Mouse (Mus musculus) spleen, adult 2 months (tissue): Measurements from ENCODE around the gene Myod1. TPM values are rescaled to one million over a fixed set of nuclear protein-coding genes. Genes with fewer than 3 reads are reported as not detected.

Experiments
- DNase-seq, 2 experiments: peaks; one replicate each; pipeline versions ENCODE4 v3.0.0 to v3.0.0-alpha.2; 2012 to 2021; ENCODE audit warnings: low spot score in 2 of 2, low read depth in 1 of 2
- H3K27ac ChIP-seq: fragments of 200-500 bp; 2 replicates; pipeline ENCODE4 v1.5.1; 2012; ENCODE audit warnings: low read length, inconsistent platforms; ENCODE audit not compliant: insufficient read depth
- H3K27me3 ChIP-seq: fragments of 200-500 bp; 2 replicates; pipeline ENCODE4 v1.6.1; 2012; ENCODE audit warnings: mild to moderate bottlenecking, moderate library complexity, low read length, inconsistent platforms; ENCODE audit not compliant: control insufficient read depth, insufficient read depth
- H3K36me3 ChIP-seq: fragments of 200-500 bp; 2 replicates; pipeline ENCODE4 v1.6.1; 2012; ENCODE audit warnings: mild to moderate bottlenecking, low read length, inconsistent platforms; ENCODE audit not compliant: control insufficient read depth, insufficient read depth
- H3K4me1 ChIP-seq: fragments of 200-500 bp; 2 replicates; pipeline ENCODE4 v1.6.1; 2011; ENCODE audit warnings: inconsistent platforms; ENCODE audit not compliant: control insufficient read depth, insufficient read depth, insufficient read length
- H3K4me3 ChIP-seq: fragments of 200-500 bp; 2 replicates; pipeline ENCODE4 v1.5.1; 2011; ENCODE audit warnings: mild to moderate bottlenecking, inconsistent platforms; ENCODE audit not compliant: insufficient read depth, insufficient read length; ENCODE audit errors: extremely low read depth
- CTCF ChIP-seq: fragments of 200-500 bp; IDR thresholded peaks from 2 replicates; pipeline ENCODE4 v1.5.1; 2011; ENCODE audit warnings: mild to moderate bottlenecking, inconsistent platforms; ENCODE audit not compliant: insufficient read depth, insufficient read length, insufficient replicate concordance; ENCODE audit errors: extremely low read depth
- POLR2A ChIP-seq: fragments of 200-500 bp; IDR thresholded peaks from 2 replicates; pipeline ENCODE4 v1.6.1; 2011; ENCODE audit warnings: low read depth, low read length, inconsistent platforms
- WGBS: fragments of 180-500 bp; shearing (Covaris S2); methylation state at CpG from one replicate; pipeline ENCODE4 v1.1.7; 2018; 5-methylcytosine and 5-hydroxymethylcytosine counted together
- polyA plus RNA-seq: library from polyadenylated mRNA; depleted of rRNA; stranded (reverse); fragments of >200 nt; gene quantifications from 2 replicates; pipeline ENCODE4 v1.2.3, GENCODE M21; 2012

Gene Myod1
- polyA plus RNA-seq, 1 experiment = 0.06 TPM

- H3K36me3 ChIP-seq = no peaks in the 10 kb centered on the region
- peaks cover 11% of the 10 kb centered on the region; the same call in 1 of the 2 replicates for H3K4me1 ChIP-seq
- no peak overlapping the region for H3K4me3 ChIP-seq
- no peak for DNase-seq
- TF ChIP-seq POLR2A (no peak), CTCF (no peak)
- no peaks in the 10 kb centered on the region for H3K27me3 ChIP-seq
- no peak overlapping the region for H3K27ac ChIP-seq
- WGBS = 79% methylated on average over 5 of the region's 5 CpGs
Observed at GRCm38 (mm10) chr7:46412823-46413222, 36.5 kb downstream of the Myod1 start.

DNA sequence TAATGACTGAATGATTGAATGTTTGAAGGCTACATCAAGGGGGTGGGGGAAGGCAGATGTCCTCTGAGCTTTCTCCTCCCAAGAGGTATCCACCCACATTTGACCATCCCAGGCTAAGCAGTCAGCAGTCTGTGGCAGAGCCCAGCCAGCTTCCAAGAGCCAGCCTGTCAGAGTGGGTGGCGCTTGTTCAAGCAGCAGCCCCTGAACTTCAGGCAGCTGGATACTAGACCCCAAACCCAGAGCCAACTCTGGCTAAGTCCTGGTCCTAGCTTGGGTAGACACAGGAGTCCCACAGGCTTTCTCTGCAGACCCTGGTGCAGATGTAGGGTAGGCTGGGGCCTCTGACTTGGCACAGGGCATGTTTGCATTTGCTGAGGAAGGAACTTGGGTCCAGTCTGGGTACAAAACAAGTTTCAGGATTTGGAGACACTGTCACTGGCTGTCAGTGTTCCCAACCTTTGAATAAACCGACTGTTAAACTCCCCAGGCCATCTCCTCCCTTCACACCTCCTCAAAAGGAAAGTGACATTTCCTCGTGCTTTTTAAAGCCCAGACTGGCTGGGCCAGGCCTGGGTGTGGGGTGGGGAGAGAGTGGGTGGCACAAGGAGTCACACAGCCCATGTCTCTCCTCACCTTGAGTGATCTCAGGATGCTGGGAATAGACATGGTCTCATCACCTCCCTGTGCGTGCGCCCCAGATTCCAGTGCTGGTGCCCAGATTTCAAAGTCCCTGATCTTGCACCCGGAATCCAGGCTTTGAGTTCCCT is 37.9 kb downstream of the Myod1 start:
- DNase-seq = no peak
- TF ChIP-seq CTCF (no peak), POLR2A (no peak)
- no peak overlapping the region for H3K27ac ChIP-seq
- 63% methylated on average over 6 of the region's 6 CpGs for WGBS
- peaks cover 3% of the 10 kb centered on the region; the same call in 1 of the 2 replicates for H3K4me1 ChIP-seq
- no peaks in the 10 kb centered on the region for H3K36me3 ChIP-seq
- no peak overlapping the region for H3K4me3 ChIP-seq
- no peaks in the 10 kb centered on the region for H3K27me3 ChIP-seq

DNA sequence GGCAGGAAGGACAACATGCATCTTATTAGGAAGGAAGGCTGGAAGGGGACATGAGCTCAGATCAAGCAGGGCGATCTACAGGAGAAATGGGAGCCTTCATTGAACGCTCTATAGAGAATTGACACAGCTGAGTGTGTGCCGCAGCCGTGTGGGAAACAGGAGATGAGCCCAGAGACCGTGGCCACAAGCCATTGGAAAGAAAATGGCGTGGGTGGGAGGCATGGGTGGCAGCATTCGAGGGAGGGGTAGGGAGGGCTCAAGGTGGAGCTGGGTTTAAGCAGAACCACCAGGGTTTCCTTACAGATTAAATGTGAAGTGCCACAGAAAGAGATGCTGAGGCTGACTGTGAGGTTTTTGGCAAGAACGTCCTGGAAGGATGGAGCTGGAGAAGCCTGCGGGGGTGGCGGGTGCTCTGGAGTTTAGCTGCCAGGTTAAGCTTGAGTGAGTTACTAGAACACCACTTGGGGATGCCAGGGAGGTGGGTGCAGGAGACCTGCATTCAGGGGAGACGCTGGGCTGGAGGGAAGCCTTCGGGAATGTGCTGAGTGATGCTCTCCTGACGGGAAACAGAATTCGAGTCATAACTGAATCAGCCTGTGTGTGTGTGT is 39.6 kb downstream of the Myod1 start:
- Histone ChIP-seq H3K4me1 (no peaks in the 10 kb centered on the region), H3K36me3 (no peaks in the 10 kb centered on the region), H3K27me3 (no peaks in the 10 kb centered on the region), H3K27ac (no peak overlapping the region), H3K4me3 (no peak overlapping the region)
- no peak for DNase-seq
- WGBS = 81% methylated on average over 14 of the region's 14 CpGs
- TF ChIP-seq POLR2A (no peak), CTCF (no peak)

DNA sequence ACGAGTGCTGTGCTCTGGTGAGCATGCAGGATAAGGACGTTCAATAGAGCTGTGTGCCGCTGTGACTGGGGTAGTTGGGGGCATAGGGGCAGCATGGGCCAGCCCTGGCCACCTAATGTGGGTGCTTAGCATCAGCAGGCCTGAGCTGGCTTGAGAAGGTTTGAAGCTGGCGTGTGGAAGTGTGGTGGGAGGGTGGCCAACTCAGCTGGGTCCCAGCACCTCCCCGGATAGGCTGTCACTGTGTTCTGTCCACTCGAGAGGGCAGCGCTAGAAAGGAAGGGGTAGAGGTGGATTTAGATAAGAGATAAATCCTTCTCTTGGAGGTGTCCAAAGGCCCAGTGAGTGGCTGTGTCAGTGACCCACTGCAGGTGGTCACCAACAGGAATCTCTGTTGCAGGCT is 41.2 kb downstream of the Myod1 start:
- DNase-seq = no peak
- no peak overlapping the region for H3K27ac ChIP-seq
- H3K36me3 ChIP-seq = no peaks in the 10 kb centered on the region
- H3K27me3 ChIP-seq = no peaks in the 10 kb centered on the region
- 79% methylated on average over 7 of the region's 7 CpGs for WGBS
- H3K4me1 ChIP-seq = no peaks in the 10 kb centered on the region
- H3K4me3 ChIP-seq = no peak overlapping the region
- TF ChIP-seq CTCF (no peak), POLR2A (no peak)

DNA sequence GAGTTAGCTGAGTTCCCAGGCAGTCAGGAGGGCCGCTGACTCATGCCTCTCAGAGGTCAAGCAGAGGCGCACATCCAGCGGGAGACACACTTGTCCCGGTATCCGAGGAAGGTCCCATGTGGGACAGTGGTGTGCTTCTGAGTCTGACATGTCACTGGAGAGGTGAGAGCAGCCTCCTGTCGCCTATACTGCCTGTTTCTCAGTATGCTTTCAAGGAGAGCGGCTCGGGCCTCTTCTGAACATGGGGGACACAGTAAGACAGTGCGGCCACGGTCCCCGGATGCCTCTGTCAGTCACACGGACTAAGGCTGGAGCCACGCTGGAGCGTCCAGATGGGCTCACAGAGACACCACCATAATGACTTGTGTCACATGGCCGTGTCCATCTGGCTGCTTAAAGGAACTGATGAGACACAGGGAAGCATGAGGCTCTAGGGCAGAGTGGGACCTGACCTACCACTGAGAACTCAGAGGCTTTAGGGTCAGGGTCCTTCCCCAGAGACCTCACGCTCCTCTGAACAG is 41.9 kb downstream of the Myod1 start:
- Histone ChIP-seq H3K4me1 (no peaks in the 10 kb centered on the region), H3K4me3 (no peak overlapping the region), H3K27ac (no peak overlapping the region), H3K36me3 (no peaks in the 10 kb centered on the region), H3K27me3 (no peaks in the 10 kb centered on the region)
- DNase-seq = no peak
- TF ChIP-seq CTCF (no peak), POLR2A (no peak)
- WGBS = 80% methylated on average over 16 of the region's 16 CpGs

- no peak for DNase-seq
- Histone ChIP-seq H3K4me3 (no peak overlapping the region), H3K4me1 (no peaks in the 10 kb centered on the region), H3K36me3 (no peaks in the 10 kb centered on the region), H3K27ac (no peak overlapping the region), H3K27me3 (no peaks in the 10 kb centered on the region)
- TF ChIP-seq CTCF (no peak), POLR2A (no peak)
- WGBS = 58% methylated on average over 5 of the region's 5 CpGs
Observed at GRCm38 (mm10) chr7:46421535-46421934, 45.3 kb downstream of the Myod1 start.

- no peak overlapping the region for H3K4me3 ChIP-seq
- 80% methylated on average over 8 of the region's 8 CpGs for WGBS
- H3K27me3 ChIP-seq = no peaks in the 10 kb centered on the region
- no peak overlapping the region for H3K27ac ChIP-seq
- no peak for DNase-seq
- H3K4me1 ChIP-seq = no peaks in the 10 kb centered on the region
- TF ChIP-seq POLR2A = no peak
- TF ChIP-seq CTCF = no peak
- no peaks in the 10 kb centered on the region for H3K36me3 ChIP-seq
Observed at GRCm38 (mm10) chr7:46422052-46422763, 45.9 kb downstream of the Myod1 start.
